Mouse (Mus musculus) cerebellum, adult 2 months (tissue): ENCODE results near the gene Pknox2.

Experiments
- CTCF ChIP-seq: fragments of 200-500 bp; IDR thresholded peaks from 2 replicates; pipeline ENCODE4 v1.5.1; 2011; ENCODE audit warnings: low read depth, mild to moderate bottlenecking, control low read depth, low read length, moderate library complexity, borderline replicate concordance; ENCODE audit not compliant: insufficient read depth
- POLR2A ChIP-seq: fragments of 200-500 bp; IDR thresholded peaks from 2 replicates; pipeline ENCODE4 v1.6.1; 2011; ENCODE audit warnings: low read length, control low read depth, borderline replicate concordance; ENCODE audit not compliant: insufficient read depth

GRCm38 (mm10) chr9:36938601-36939078 is 208.6 kb downstream of the Pknox2 start:
- TF ChIP-seq CTCF: no peak
- no peak for TF ChIP-seq POLR2A
